Mouse (Mus musculus): ENCODE measurements at regions not wholly inside any gene's neighbourhood (a gene's known extent, or its start where the extent isn't known, plus 50 kb on each side); places are given as distances from the start of the nearest gene placed in this dataset.

- no peaks in the 10 kb centered on the region for H3K79me2 ChIP-seq (ENCODE audit: inconsistent target)
- no peaks in the 10 kb centered on the region for H3K36me3 ChIP-seq (ENCODE audit: inconsistent target)
- H3K4me3 ChIP-seq (ENCODE audit: inconsistent target) = no peak overlapping the region
- no peak overlapping the region for H3K27ac ChIP-seq
- 38% methylated on average over 4 of the region's 4 CpGs for WGBS (ENCODE audit: missing documents)
Measured at GRCm38 (mm10) chr16:93533205-93533604, 70.7 kb downstream of the Setd4 start.

GRCm38 (mm10) chr16:93531937-93532336, 71.9 kb downstream of the Setd4 start:
- no peak overlapping the region for H3K27ac ChIP-seq
- H3K4me3 ChIP-seq (ENCODE audit: inconsistent target) = no peak overlapping the region
- no peaks in the 10 kb centered on the region for H3K79me2 ChIP-seq (ENCODE audit: inconsistent target)
- WGBS (ENCODE audit: missing documents) = 73% methylated on average over 8 of the region's 8 CpGs
- no peaks in the 10 kb centered on the region for H3K36me3 ChIP-seq (ENCODE audit: inconsistent target)

GRCm38 (mm10) chr16:93522485-93522884, 81.4 kb downstream of the Setd4 start:
- H3K79me2 ChIP-seq (ENCODE audit: inconsistent target) = no peaks in the 10 kb centered on the region

DNA sequence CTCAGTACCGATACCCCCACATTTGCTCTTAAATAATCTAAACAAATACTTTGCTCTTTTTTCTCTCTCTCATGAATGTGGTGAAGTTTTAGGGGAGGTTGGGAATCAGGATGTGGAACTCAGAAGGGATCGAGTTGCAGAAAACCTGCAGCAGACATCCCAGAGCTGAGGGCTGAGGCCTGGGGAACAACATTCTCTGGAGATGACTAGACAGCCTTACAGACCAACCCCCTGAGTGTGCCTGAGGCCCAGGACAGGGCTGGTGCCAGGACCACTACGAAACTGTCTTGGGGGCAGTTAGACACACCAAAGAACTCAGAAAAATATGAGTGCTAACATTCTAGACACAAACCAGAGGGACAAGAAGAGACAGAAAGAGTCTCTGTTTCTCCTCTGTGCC, 83.4 kb downstream of the Setd4 start:
- Histone ChIP-seq H3K79me2 (ENCODE audit: inconsistent target) (no peaks in the 10 kb centered on the region), H3K36me3 (ENCODE audit: inconsistent target) (no peaks in the 10 kb centered on the region), H3K27ac (no peak overlapping the region), H3K4me3 (ENCODE audit: inconsistent target) (no peak overlapping the region)
- 81% methylated on average over 3 of the region's 3 CpGs for WGBS (ENCODE audit: missing documents)

More at GRCm38 (mm10) chr16:93522485-93522884, 81.4 kb downstream of the Setd4 start:
- Histone ChIP-seq H3K27ac (no peak overlapping the region), H3K36me3 (ENCODE audit: inconsistent target) (no peaks in the 10 kb centered on the region), H3K4me3 (ENCODE audit: inconsistent target) (no peak overlapping the region)
- 70% methylated on average over 2 of the region's 2 CpGs for WGBS (ENCODE audit: missing documents)

GRCm38 (mm10) chr16:93518620-93519019, 85.2 kb downstream of the Setd4 start:
- WGBS (ENCODE audit: missing documents) = 88% methylated on average over 1 of the region's 1 CpGs
- Histone ChIP-seq H3K4me3 (ENCODE audit: inconsistent target) (no peak overlapping the region), H3K79me2 (ENCODE audit: inconsistent target) (no peaks in the 10 kb centered on the region), H3K27ac (no peak overlapping the region), H3K36me3 (ENCODE audit: inconsistent target) (no peaks in the 10 kb centered on the region)

DNA sequence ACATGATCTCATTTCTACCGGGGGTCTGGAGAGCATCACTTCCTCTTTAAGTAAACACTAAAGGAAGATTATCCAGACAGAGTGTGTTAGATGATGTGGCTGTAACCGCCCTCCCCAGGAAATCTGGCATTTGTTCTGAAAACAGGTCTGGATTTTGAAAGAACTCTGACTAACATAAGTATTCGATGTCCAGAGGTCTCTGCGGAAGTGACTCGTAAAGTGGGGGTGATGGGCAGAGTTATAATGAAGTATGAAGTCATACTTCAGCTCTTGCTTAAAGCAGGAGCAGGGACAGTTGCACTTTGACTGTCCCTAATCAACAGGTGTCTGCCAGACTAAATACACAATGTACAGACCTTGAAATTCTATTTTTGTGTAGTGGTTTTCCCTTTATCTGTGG, 87.1 kb downstream of the Setd4 start:
- no peak overlapping the region for H3K4me3 ChIP-seq (ENCODE audit: inconsistent target)
- H3K79me2 ChIP-seq (ENCODE audit: inconsistent target) = no peaks in the 10 kb centered on the region
- 32% methylated on average over 5 of the region's 5 CpGs for WGBS (ENCODE audit: missing documents)
- H3K36me3 ChIP-seq (ENCODE audit: inconsistent target) = no peaks in the 10 kb centered on the region
- no peak overlapping the region for H3K27ac ChIP-seq

DNA sequence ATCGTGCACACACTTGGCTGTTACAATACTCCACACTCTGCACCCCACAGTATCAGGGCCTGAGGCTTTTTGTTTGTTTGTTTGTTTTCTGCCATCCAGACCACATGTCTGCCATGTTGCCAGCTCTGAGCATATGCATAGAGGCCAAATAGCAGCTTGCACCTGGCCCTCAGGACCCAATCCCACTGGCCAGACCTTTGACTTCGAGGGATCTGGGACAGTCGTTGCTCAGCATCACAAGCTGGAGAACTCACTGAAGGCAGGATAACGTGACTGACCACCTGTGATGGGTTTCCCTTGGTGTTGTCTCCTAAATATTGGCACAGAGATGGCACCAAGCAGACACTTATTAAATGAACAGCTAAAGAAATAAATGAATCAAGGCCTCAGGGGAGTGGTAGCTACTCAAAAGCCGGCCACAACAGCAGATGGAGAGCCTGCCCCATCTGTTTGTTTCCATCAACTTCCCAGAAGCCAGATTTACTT, 88.4 kb downstream of the Setd4 start:
- H3K27ac ChIP-seq = no peak overlapping the region
- 95% methylated on average over 5 of the region's 5 CpGs for WGBS (ENCODE audit: missing documents)
- no peaks in the 10 kb centered on the region for H3K79me2 ChIP-seq (ENCODE audit: inconsistent target)
- no peaks in the 10 kb centered on the region for H3K36me3 ChIP-seq (ENCODE audit: inconsistent target)
- no peak overlapping the region for H3K4me3 ChIP-seq (ENCODE audit: inconsistent target)

DNA sequence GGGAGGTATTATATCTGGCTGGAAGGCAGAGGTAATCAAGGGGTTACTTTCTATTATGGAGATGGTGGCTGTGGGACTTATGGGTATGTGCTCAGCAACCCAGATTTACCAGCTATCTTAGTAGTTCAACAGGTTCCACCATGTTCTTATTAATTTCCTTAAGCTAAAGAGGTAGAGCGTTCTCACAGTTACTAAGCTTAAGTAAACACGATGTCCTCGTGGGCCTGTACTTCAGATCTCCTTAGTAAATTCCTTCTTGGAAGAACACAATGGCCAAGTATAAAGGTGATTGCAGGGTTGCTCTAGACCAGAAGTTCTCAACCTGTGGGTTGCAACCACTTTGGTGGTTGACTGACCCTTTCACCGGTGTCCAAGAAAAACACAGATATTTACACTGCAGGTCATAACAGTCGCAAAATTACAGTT, 90.2 kb downstream of the Setd4 start:
- Histone ChIP-seq H3K27ac (no peak overlapping the region), H3K79me2 (ENCODE audit: inconsistent target) (no peaks in the 10 kb centered on the region), H3K36me3 (ENCODE audit: inconsistent target) (no peaks in the 10 kb centered on the region), H3K4me3 (ENCODE audit: inconsistent target) (no peak overlapping the region)
- WGBS (ENCODE audit: missing documents) = 97% methylated on average over 5 of the region's 5 CpGs

GRCm38 (mm10) chr16:93511988-93512387, 91.9 kb downstream of the Setd4 start:
- Histone ChIP-seq H3K36me3 (ENCODE audit: inconsistent target) (no peaks in the 10 kb centered on the region), H3K79me2 (ENCODE audit: inconsistent target) (no peaks in the 10 kb centered on the region), H3K27ac (no peak overlapping the region), H3K4me3 (ENCODE audit: inconsistent target) (no peak overlapping the region)
- 87% methylated on average over 4 of the region's 4 CpGs for WGBS (ENCODE audit: missing documents)

DNA sequence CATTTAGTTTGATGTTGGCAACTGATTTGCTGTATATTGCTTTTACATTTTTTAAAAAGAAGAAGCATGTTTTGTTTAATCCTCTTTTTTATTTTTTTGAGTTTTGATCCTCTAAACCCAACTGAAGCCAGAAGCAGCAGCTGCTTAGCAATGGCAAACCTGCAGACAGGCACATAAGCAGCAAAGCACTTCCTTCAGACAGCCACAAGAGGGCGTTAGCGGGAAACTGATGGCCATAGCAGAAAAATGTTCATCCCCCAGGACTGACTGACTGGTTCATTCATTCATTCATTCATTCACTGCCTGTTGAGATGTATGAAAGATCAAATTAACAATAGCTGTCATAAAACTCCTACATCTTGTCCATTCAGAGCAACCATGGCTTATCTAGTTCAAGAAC, 92.3 kb downstream of the Setd4 start:
- Histone ChIP-seq H3K27ac (no peak overlapping the region), H3K79me2 (ENCODE audit: inconsistent target) (no peaks in the 10 kb centered on the region), H3K4me3 (ENCODE audit: inconsistent target) (no peak overlapping the region), H3K36me3 (ENCODE audit: inconsistent target) (no peaks in the 10 kb centered on the region)
- 7% methylated on average over 2 of the region's 2 CpGs for WGBS (ENCODE audit: missing documents)

DNA sequence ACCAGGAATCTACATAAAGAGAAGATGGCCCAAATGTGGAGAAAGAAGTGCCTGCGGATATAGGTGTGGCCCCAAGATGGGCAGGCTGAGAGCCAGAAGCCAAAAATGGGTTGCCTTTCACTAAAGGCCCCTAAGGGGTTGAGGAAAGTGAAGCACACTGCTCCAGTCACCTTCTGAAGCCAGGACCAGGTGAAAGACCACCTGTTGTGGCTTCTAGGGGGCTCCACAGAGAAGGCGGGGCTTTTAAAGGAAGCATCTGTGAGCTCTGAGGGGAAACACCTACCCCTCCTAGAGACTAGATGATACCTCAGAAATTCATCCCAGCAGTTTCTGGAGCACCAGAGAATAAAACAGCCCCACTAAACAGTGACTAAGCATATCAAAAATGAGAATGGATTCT, 105.1 kb downstream of the Setd4 start:
- H3K36me3 ChIP-seq (ENCODE audit: inconsistent target) = no peaks in the 10 kb centered on the region
- no peak overlapping the region for H3K27ac ChIP-seq
- no peak overlapping the region for H3K4me3 ChIP-seq (ENCODE audit: inconsistent target)
- no peaks in the 10 kb centered on the region for H3K79me2 ChIP-seq (ENCODE audit: inconsistent target)
- WGBS (ENCODE audit: missing documents) = 100% methylated on average over 2 of the region's 2 CpGs

DNA sequence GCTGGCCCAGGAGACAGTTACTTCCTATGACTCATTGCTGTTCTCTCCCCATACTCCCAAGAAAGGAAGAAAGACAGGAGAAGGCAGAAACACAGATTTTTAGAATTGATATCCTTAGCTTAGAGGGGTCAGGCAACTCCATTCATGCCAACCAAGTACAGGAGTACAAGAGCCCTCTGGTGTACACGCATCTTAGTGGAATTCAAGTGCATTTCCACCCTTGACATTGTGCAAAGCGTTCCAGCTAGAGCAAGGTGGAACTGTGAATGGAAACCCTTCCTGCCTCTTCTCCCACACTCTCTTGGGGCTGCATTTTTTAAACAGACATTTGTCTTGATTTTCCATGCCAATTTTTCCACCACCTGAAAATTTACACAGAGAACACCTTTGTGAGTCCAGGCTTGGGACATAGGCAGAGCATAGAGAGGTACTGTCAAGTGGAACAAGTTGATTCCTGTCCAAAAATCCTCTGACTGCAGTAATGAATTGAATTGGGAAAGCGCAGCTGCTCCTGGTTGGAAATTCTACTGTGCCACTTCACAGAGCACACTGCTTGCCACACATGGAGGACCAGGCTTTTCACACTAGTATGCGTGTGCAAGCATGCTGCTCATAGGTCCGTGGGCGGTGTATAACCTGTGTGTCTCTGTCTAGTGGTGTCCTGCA, 110.4 kb downstream of the Setd4 start:
- Histone ChIP-seq H3K4me3 (ENCODE audit: inconsistent target) (no peak overlapping the region), H3K79me2 (ENCODE audit: inconsistent target) (no peaks in the 10 kb centered on the region), H3K27ac (no peak overlapping the region), H3K36me3 (ENCODE audit: inconsistent target) (no peaks in the 10 kb centered on the region)
- WGBS (ENCODE audit: missing documents) = 98% methylated on average over 6 of the region's 6 CpGs

GRCm38 (mm10) chr16:93486646-93487550, 117.0 kb downstream of the Setd4 start:
- Histone ChIP-seq H3K27ac (no peak overlapping the region), H3K79me2 (ENCODE audit: inconsistent target) (no peaks in the 10 kb centered on the region), H3K4me3 (ENCODE audit: inconsistent target) (no peak overlapping the region), H3K36me3 (ENCODE audit: inconsistent target) (no peaks in the 10 kb centered on the region)
- WGBS (ENCODE audit: missing documents) = 87% methylated on average over 26 of the region's 26 CpGs

- 89% methylated on average over 6 of the region's 6 CpGs for WGBS (ENCODE audit: missing documents)
- H3K36me3 ChIP-seq (ENCODE audit: inconsistent target) = no peaks in the 10 kb centered on the region
- H3K4me3 ChIP-seq (ENCODE audit: inconsistent target) = no peak overlapping the region
- H3K79me2 ChIP-seq (ENCODE audit: inconsistent target) = no peaks in the 10 kb centered on the region
- no peak overlapping the region for H3K27ac ChIP-seq
Measured at GRCm38 (mm10) chr16:93469957-93470356, 133.9 kb downstream of the Setd4 start.

- no peaks in the 10 kb centered on the region for H3K36me3 ChIP-seq (ENCODE audit: inconsistent target)
- H3K4me3 ChIP-seq (ENCODE audit: inconsistent target) = no peak overlapping the region
- no peak overlapping the region for H3K27ac ChIP-seq
- 89% methylated on average over 5 of the region's 5 CpGs for WGBS (ENCODE audit: missing documents)
- H3K79me2 ChIP-seq (ENCODE audit: inconsistent target) = no peaks in the 10 kb centered on the region
Measured at GRCm38 (mm10) chr16:93465741-93466140, 138.1 kb downstream of the Setd4 start.
